Mouse (Mus musculus): ENCODE data around the gene Mrgprb2. TPM values are rescaled to one million over a fixed set of nuclear protein-coding genes. Genes with fewer than 3 reads are reported as not detected.

The Mrgprb2 gene
- under 1 TPM; 0.16 to 0.17 TPM for total RNA-seq (2021)

- DNase-seq: no peak
These were observed at the start of gene Mrgprb2 for GRCm38 (mm10) chr7:48557986-48558385. Mrgprb2 (minus strand) TSS chr7:48558086.

Other genes with a start within 250 kb of the Mrgprb2 start
- gene Mrgprb8, start 169.6 kb downstream of the Mrgprb2 start, total RNA-seq (2021): not detected
- under 1 TPM; 0.23 to 0.33 TPM for gene Mrgprb1, start 101.7 kb downstream of the Mrgprb2 start, total RNA-seq (2021)
- under 1 TPM; 0.05 to 0.14 TPM for gene Mrgprx2, start 58.8 kb downstream of the Mrgprb2 start, total RNA-seq (2021)
- not detected for gene Mrgprb3, start 85.7 kb upstream of the Mrgprb2 start, total RNA-seq (2021)
- gene Zdhhc13, start 230.9 kb upstream of the Mrgprb2 start, total RNA-seq (2021): 10 to 100 TPM; 21.2 to 22.6 TPM